Mouse (Mus musculus): ENCODE measurements at regions not wholly inside any gene's neighbourhood (a gene's known extent, or its start where the extent isn't known, plus 50 kb on each side); places are given as distances from the start of the nearest gene placed in this dataset.
A peak's percentile ranks its signal among the peaks of the same experiment; 100 is the strongest.

GRCm38 (mm10) chr9:67633026-67633741 lies 73.7 kb upstream of the Tln2 start:
- peak overlapping the region; percentile 58 for H3K4me3 ChIP-seq (ENCODE audit: low read depth, low read length)
- H3K36me3 ChIP-seq (ENCODE audit: insufficient read depth, low read length) = no peaks in the 10 kb centered on the region
- H3K4me2 ChIP-seq (ENCODE audit: low read depth, low read length, poor library complexity, severe bottlenecking) = peak overlapping the region; percentile 80
- TF ChIP-seq CTCF (IDR thresholded peaks at IDR 0.05) = no peak
- ATAC-seq (ENCODE audit: low FRiP score) (peak; percentile 48; the same call in 1 of the 2 replicates), DNase-seq (ENCODE audit: low spot score) (peak; percentile 16)
- no peaks in the 10 kb centered on the region for H3K9me3 ChIP-seq (ENCODE audit: low read length)
- peaks cover 6% of the 10 kb centered on the region for H3K4me1 ChIP-seq (ENCODE audit: insufficient read depth, low read length)
- peak overlapping the region; percentile 65 for H3K27ac ChIP-seq (ENCODE audit: low read depth, low read length)
- peak overlapping the region; percentile 54 for H3K9ac ChIP-seq (replicated peaks; ENCODE audit: low read length, poor library complexity, severe bottlenecking)
- WGBS = under 1% methylated on average over 49 of the region's 50 CpGs
- no peaks in the 10 kb centered on the region for H3K27me3 ChIP-seq (ENCODE audit: insufficient read depth, low read length)

GRCm38 (mm10) chr9:67633761-67634441 lies 74.4 kb upstream of the Tln2 start:
- H3K27ac ChIP-seq (ENCODE audit: low read depth, low read length) = peak overlapping the region; percentile 65
- DNase-seq (ENCODE audit: low spot score) (peak; percentile 84), ATAC-seq (ENCODE audit: low FRiP score) (peak; percentile 80)
- H3K27me3 ChIP-seq (ENCODE audit: insufficient read depth, low read length) = no peaks in the 10 kb centered on the region
- no peaks in the 10 kb centered on the region for H3K36me3 ChIP-seq (ENCODE audit: insufficient read depth, low read length)
- H3K4me3 ChIP-seq (ENCODE audit: low read depth, low read length) = peak overlapping the region; percentile 58
- peak overlapping the region; percentile 80 for H3K4me2 ChIP-seq (ENCODE audit: low read depth, low read length, poor library complexity, severe bottlenecking)
- H3K4me1 ChIP-seq (ENCODE audit: insufficient read depth, low read length) = peaks cover 6% of the 10 kb centered on the region
- H3K9ac ChIP-seq (replicated peaks; ENCODE audit: low read length, poor library complexity, severe bottlenecking) = peak overlapping the region; percentile 54
- H3K9me3 ChIP-seq (ENCODE audit: low read length) = no peaks in the 10 kb centered on the region
- WGBS = under 1% methylated on average over 56 of the region's 61 CpGs
- TF ChIP-seq CTCF (IDR thresholded peaks at IDR 0.05) = 0 out of 2 replicates have a peak, but pooled peaks have one; percentile 1

GRCm38 (mm10) chr9:67646820-67647219 lies 87.3 kb upstream of the Tln2 start:
- no peak overlapping the region for H3K27ac ChIP-seq (ENCODE audit: low read depth, low read length)
- ATAC-seq (ENCODE audit: low FRiP score) (no peak), DNase-seq (ENCODE audit: low spot score) (no peak)
- no peaks in the 10 kb centered on the region for H3K36me3 ChIP-seq (ENCODE audit: insufficient read depth, low read length)
- no peak for TF ChIP-seq CTCF (IDR thresholded peaks at IDR 0.05)
- no peaks in the 10 kb centered on the region for H3K27me3 ChIP-seq (ENCODE audit: insufficient read depth, low read length)
- no peaks in the 10 kb centered on the region for H3K9me3 ChIP-seq (ENCODE audit: low read length)
- no peaks in the 10 kb centered on the region for H3K4me1 ChIP-seq (ENCODE audit: insufficient read depth, low read length)
- WGBS = 100% methylated on average over 2 of the region's 2 CpGs
- no peak overlapping the region for H3K9ac ChIP-seq (replicated peaks; ENCODE audit: low read length, poor library complexity, severe bottlenecking)
- H3K4me2 ChIP-seq (ENCODE audit: low read depth, low read length, poor library complexity, severe bottlenecking) = no peak overlapping the region
- H3K4me3 ChIP-seq (ENCODE audit: low read depth, low read length) = no peak overlapping the region

DNA sequence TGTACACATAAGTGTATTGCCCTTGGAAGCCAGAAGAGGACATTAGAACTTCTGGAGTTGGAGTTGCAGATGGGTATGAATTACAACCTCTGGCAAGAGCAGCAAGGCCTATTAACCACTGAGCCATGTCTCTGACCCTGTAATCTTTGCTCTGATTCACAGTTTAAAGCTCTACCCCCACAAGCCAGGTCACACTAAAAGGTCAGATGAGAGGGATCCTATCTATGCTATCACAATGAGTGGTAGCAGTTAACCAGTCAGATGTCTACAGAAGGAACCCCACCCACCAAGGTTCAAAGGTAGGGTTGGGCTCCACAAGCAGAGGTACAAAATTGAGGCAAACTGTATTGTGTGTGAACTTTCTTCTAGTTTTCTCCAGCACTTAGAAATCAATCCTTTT lies 94.5 kb upstream of the C2cd4b start:
- no peak overlapping the region for H3K4me2 ChIP-seq (ENCODE audit: low read depth, low read length, poor library complexity, severe bottlenecking)
- H3K4me3 ChIP-seq (ENCODE audit: low read depth, low read length) = no peak overlapping the region
- TF ChIP-seq CTCF (IDR thresholded peaks at IDR 0.05) = no peak
- no peak for DNase-seq (ENCODE audit: low spot score)
- H3K4me1 ChIP-seq (ENCODE audit: insufficient read depth, low read length) = no peaks in the 10 kb centered on the region
- ATAC-seq (ENCODE audit: low FRiP score) = no peak
- H3K36me3 ChIP-seq (ENCODE audit: insufficient read depth, low read length) = no peaks in the 10 kb centered on the region
- H3K27ac ChIP-seq (ENCODE audit: low read depth, low read length) = no peak overlapping the region
- no peak overlapping the region for H3K9ac ChIP-seq (replicated peaks; ENCODE audit: low read length, poor library complexity, severe bottlenecking)
- H3K27me3 ChIP-seq (ENCODE audit: insufficient read depth, low read length) = no peaks in the 10 kb centered on the region
- no peaks in the 10 kb centered on the region for H3K9me3 ChIP-seq (ENCODE audit: low read length)

GRCm38 (mm10) chr9:67670261-67671020 lies 88.8 kb upstream of the C2cd4b start:
- no peaks in the 10 kb centered on the region for H3K27me3 ChIP-seq (ENCODE audit: insufficient read depth, low read length)
- WGBS = 85% methylated on average over 12 of the region's 12 CpGs
- H3K9me3 ChIP-seq (ENCODE audit: low read length) = no peaks in the 10 kb centered on the region
- no peak overlapping the region for H3K9ac ChIP-seq (replicated peaks; ENCODE audit: low read length, poor library complexity, severe bottlenecking)
- H3K36me3 ChIP-seq (ENCODE audit: insufficient read depth, low read length) = no peaks in the 10 kb centered on the region
- TF ChIP-seq CTCF (IDR thresholded peaks at IDR 0.05) = no peak
- no peak for ATAC-seq (ENCODE audit: low FRiP score)
- no peaks in the 10 kb centered on the region for H3K4me1 ChIP-seq (ENCODE audit: insufficient read depth, low read length)
- H3K4me3 ChIP-seq (ENCODE audit: low read depth, low read length) = no peak overlapping the region
- DNase-seq (ENCODE audit: low spot score) = no peak
- H3K27ac ChIP-seq (ENCODE audit: low read depth, low read length) = no peak overlapping the region
- no peak overlapping the region for H3K4me2 ChIP-seq (ENCODE audit: low read depth, low read length, poor library complexity, severe bottlenecking)

Measured in midbrain, postnatal 0 days (tissue).